Mouse (Mus musculus): Measurements from ENCODE around the gene Hbq1a. TPM values are rescaled to one million over a fixed set of nuclear protein-coding genes. Genes with fewer than 3 reads are reported as not detected.

Hbq1a gene
- total RNA-seq, 2 experiments from 2014 or later = 1.7 to 2.0 TPM

GRCm38 (mm10) chr11:32309928-32310327 lies 10.1 kb downstream of the Hbq1a start:
- intact Hi-C loops (cut with DNase I) = no loop called here
- DNase-seq = no peak

- DNase-seq = no peak
- intact Hi-C loops (cut with DNase I) = no loop called here
Measured at GRCm38 (mm10) chr11:32316009-32316408, 16.1 kb downstream of the Hbq1a start.

GRCm38 (mm10) chr11:32320507-32321195 lies 20.8 kb downstream of the Hbq1a start:
- DNase-seq = no peak
- intact Hi-C loops (cut with DNase I) = loop anchor here (2.0 to 5.0 kb wide), 2 partner anchors 33 to 138 kb away; partner anchors contain the start of gene Hbq1b

- peak; percentile 75 to 77 for DNase-seq
- intact Hi-C loops (cut with DNase I) = loop anchor here (2.0 to 5.0 kb wide), 2 partner anchors 34 to 138 kb away; partner anchors contain the start of gene Hbq1b
Measured at GRCm38 (mm10) chr11:32321196-32321565, 21.3 kb downstream of the Hbq1a start.

- DNase-seq = peak; percentile 86 to 92
- intact Hi-C loops (cut with DNase I) = loop anchor here (5.0 kb wide), 1 partner anchor 37 kb away; the partner anchor contains the start of gene Hbq1b
Measured at GRCm38 (mm10) chr11:32324609-32325008, 24.7 kb downstream of the Hbq1a start.

GRCm38 (mm10) chr11:32331075-32331474 lies 31.2 kb downstream of the Hbq1a start:
- DNase-seq = peak in 1 of 2 experiments; percentile 46
- intact Hi-C loops (cut with DNase I) = no loop called here

GRCm38 (mm10) chr11:32331861-32332260 lies 32.0 kb downstream of the Hbq1a start:
- no peak for DNase-seq
- intact Hi-C loops (cut with DNase I) = no loop called here

GRCm38 (mm10) chr11:32333235-32333634 lies 33.4 kb downstream of the Hbq1a start:
- DNase-seq = no peak
- intact Hi-C loops (cut with DNase I) = no loop called here

- DNase-seq = no peak
- intact Hi-C loops (cut with DNase I) = no loop called here
Measured at GRCm38 (mm10) chr11:32336435-32336907, 36.6 kb downstream of the Hbq1a start.

- DNase-seq = peak; percentile 49 to 56
- intact Hi-C loops (cut with DNase I) = no loop called here
Measured at GRCm38 (mm10) chr11:32339131-32339531, 39.3 kb downstream of the Hbq1a start.

- peak; percentile 64 to 66 for DNase-seq
- intact Hi-C loops (cut with DNase I) = loop anchor here (5.0 kb wide), 2 partner anchors 112 to 247 kb away; no protein-coding TSS in a partner anchor
Measured at GRCm38 (mm10) chr11:32340476-32341473, 40.9 kb downstream of the Hbq1a start.

GRCm38 (mm10) chr11:32342770-32343191 lies 42.9 kb downstream of the Hbq1a start:
- intact Hi-C loops (cut with DNase I) = loop anchor here (5.0 kb wide), 2 partner anchors 110 to 245 kb away; no protein-coding TSS in a partner anchor
- DNase-seq = peak; percentile 48 to 54

- intact Hi-C loops (cut with DNase I) = loop anchor here (5.0 kb wide), 2 partner anchors 109 to 244 kb away; no protein-coding TSS in a partner anchor
- DNase-seq = no peak
Measured at GRCm38 (mm10) chr11:32343350-32343749, 43.5 kb downstream of the Hbq1a start.

GRCm38 (mm10) chr11:32345504-32346297 lies 45.8 kb downstream of the Hbq1a start:
- intact Hi-C loops (cut with DNase I) = loop anchor here (2.0 to 5.0 kb wide), 2 partner anchors 35 to 92 kb away; no protein-coding TSS in a partner anchor
- no peak for DNase-seq

GRCm38 (mm10) chr11:32347264-32347606 lies 47.4 kb downstream of the Hbq1a start:
- intact Hi-C loops (cut with DNase I) = loop anchor here (2.0 to 5.0 kb wide), 2 partner anchors 34 to 90 kb away; no protein-coding TSS in a partner anchor
- DNase-seq = no peak

GRCm38 (mm10) chr11:32347607-32348432 lies 48.0 kb downstream of the Hbq1a start, which contains the start of gene Sh3pxd2b:
Gene Sh3pxd2b, plus strand, starts transcription at chr11:32347820.
- peak; percentile 79 to 88 for DNase-seq
- intact Hi-C loops (cut with DNase I) = loop anchor here (2.0 to 5.0 kb wide), 2 partner anchors 33 to 89 kb away; no protein-coding TSS in a partner anchor

- DNase-seq = no peak
- intact Hi-C loops (cut with DNase I) = loop anchor here (5.0 kb wide), 1 partner anchor 89 kb away; no protein-coding TSS in a partner anchor
Measured at GRCm38 (mm10) chr11:32348433-32349283, 48.8 kb downstream of the Hbq1a start.
